Mouse (Mus musculus): ENCODE results near the gene Gm7168. TPM values are rescaled to one million over a fixed set of nuclear protein-coding genes. Genes with fewer than 3 reads are reported as not detected.
A peak's percentile ranks its signal among the peaks of the same experiment; 100 is the strongest.
"Not testable (repeated sequence)": the region's sequence is repeated elsewhere in the genome, so short reads cannot be mapped to it uniquely, and the experiment has no call there.

Gene Gm7168
- total RNA-seq (2015) (not detected in 2 replicates), total RNA-seq (2017) (not detected in 2 replicates)

DNA sequence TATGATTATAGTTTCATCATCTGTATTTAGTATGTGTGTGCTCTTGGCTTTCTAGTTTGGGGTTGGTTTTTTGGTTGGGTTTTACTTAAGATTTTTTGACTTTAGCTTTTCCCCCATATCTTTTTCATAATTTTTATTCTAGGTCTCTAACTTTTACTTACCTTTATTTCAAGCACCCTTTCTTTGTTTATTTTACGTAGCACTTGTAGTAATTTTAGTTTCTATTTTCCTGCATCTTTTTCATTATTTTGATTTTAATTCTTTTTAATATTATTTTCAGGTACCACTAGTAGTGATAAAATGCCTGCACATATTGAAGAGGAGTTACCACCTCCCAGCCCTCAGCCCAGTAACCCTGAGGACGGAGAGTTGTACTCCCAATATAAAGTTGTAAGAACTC lies at the start of gene Gm7168:
Gene Gm7168, plus strand, starts transcription at position 301 of the 400 bp plus-strand sequence.
- not testable (repeated sequence) for ATAC-seq (replicated peaks; ENCODE audit: poor library complexity)

DNA sequence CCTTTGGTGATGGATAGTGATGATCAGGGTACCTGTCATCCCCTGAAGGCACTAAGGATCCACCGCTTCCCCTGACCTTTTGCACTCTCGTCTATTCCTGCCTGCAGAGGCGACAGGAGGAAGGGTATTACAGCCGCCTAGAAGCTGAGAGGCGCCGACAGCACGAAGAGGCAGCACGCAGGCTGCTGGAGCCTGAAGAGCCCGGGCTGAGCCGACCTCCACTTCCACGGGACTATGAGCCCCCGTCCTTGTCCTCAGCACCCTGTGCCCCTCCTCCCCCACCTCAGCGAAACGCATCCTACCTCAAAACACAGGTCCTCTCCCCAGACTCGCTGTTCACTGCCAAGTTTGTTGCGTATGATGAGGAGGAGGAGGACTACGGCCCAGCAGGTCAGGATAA lies 49.3 kb upstream of the Gm7168 start:
- no peak for ATAC-seq (replicated peaks; ENCODE audit: poor library complexity)

GRCm38 (mm10) chr17:13899241-13899640 lies 48.9 kb upstream of the Gm7168 start:
- no peak for ATAC-seq (replicated peaks; ENCODE audit: poor library complexity)

GRCm38 (mm10) chr17:13903793-13904192 lies 44.4 kb upstream of the Gm7168 start:
- no peak for ATAC-seq (replicated peaks; ENCODE audit: poor library complexity)

DNA sequence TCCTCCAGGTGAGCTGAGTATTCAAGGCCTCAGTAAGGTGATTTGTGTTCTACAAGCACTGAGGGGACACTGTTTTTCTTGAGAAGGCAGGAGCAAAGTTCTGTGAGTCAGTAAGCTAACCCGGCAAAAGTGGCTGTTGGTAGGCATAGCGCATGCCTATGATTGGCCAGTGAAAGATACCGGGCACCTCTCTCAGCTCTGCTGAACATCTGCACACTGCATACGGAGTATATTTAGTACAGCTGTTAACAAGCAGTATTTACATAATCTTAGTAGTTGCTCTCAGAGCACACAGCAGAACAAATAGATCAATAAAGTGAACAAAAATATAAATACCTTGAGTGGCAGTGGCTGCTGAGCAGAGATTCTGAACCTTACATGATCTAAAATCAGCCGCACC lies 41.1 kb upstream of the Gm7168 start:
- no peak for ATAC-seq (replicated peaks; ENCODE audit: poor library complexity)

DNA sequence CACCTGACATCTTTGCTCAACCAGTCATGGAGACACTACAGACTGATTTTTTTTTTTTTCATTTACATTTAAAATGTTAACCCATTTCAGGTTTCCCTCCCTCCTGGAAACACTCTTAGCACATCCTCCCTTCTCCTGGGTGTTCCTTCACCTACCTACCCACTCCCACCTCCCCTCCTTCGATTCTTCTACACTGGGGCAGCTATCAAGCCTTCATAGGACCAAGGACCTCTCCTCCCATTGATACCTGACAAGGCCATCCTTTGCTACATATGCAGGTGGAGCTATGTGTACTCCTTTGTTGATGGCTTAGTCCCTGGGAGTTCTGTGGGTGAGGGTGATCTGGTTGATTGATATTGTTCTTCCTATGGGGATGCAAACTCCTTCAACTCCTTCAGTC lies 40.5 kb upstream of the Gm7168 start:
- ATAC-seq (replicated peaks; ENCODE audit: poor library complexity) = no peak

DNA sequence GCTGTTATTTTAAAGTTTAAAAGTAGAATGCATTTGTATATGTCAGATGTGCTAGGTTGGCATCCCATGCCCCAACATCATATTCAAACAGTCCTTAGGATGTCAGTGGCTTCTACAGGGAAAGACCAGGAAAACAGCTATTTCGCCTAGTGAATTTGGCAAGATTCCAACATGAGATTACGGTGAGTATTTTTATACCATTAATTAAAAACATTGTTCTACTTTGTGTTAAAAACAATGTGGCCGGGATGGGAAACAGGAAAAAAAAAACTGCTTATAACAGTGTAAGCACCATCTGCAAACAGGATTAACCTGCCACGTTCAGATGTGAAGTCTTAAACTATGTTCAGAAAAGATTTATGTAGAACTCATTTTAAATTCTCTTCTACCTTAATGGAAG lies 34.2 kb upstream of the Gm7168 start:
- ATAC-seq (replicated peaks; ENCODE audit: poor library complexity) = no peak

- ATAC-seq (replicated peaks; ENCODE audit: poor library complexity) = no peak
Measured at GRCm38 (mm10) chr17:13914531-13914930, 33.6 kb upstream of the Gm7168 start.

DNA sequence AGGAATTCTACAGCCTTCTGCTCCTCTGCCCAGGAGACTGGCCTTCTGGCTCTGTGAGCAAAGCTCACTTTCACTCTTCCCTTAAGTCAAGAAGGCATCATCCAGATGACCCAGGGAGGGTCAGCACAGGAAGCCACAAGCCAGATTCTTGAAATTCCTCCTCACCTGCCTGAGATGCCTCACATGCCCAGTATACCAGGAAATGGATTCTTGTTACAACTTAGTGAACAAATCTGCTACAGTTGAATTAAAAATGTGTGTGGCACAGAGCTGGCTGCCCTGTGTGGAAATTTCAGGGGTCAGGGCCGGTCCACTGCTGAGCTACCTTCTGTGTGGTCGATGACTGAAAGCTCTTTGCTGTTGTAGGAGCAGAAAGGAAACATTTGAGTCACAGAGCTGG lies 27.4 kb upstream of the Gm7168 start:
- ATAC-seq (replicated peaks; ENCODE audit: poor library complexity) = no peak

- ATAC-seq (replicated peaks; ENCODE audit: poor library complexity) = peak; percentile 39; the same call in 1 of the 2 replicates
Measured at GRCm38 (mm10) chr17:13923418-13923817, 24.8 kb upstream of the Gm7168 start.

- no peak for ATAC-seq (replicated peaks; ENCODE audit: poor library complexity)
Measured at GRCm38 (mm10) chr17:13924588-13924987, 23.6 kb upstream of the Gm7168 start.

DNA sequence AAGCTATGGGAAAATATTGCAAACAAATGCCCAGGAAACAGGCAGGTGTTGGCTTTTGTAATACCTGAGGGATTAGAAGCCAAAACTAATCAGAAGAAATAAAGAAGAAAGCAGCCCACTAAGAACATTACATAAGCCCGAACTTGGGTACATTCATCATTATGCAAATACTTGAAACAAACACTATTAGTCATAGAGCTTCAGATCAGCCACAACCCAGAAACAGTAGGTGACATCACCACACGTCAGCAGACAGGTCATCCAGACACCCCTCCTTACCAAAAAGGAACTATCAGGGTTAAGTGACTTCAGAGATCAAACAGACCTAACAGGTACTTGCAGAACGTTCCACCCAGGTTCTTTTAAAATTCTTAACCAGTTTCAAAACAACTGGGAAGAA lies 22.2 kb upstream of the Gm7168 start:
- no peak for ATAC-seq (replicated peaks; ENCODE audit: poor library complexity)

DNA sequence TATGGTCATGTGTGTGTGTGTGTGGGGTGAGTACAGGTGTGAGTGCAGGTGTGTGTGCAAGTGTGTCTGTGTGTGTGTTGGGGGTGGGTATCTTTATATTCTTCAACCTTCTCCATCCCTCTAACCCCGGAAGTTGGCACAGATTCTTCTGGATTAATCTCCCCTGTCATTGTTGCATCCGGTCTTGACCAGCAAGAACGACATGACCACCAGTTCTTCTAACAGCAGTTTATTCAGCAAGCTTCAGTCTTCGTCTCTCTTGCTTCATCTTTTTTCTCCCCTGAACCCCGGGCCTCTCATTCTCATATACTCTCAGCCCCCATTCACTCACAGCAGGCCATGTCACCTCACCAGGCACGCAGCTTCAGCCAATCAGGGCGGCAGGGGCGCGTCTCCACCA lies 17.8 kb upstream of the Gm7168 start:
- no peak for ATAC-seq (replicated peaks; ENCODE audit: poor library complexity)

DNA sequence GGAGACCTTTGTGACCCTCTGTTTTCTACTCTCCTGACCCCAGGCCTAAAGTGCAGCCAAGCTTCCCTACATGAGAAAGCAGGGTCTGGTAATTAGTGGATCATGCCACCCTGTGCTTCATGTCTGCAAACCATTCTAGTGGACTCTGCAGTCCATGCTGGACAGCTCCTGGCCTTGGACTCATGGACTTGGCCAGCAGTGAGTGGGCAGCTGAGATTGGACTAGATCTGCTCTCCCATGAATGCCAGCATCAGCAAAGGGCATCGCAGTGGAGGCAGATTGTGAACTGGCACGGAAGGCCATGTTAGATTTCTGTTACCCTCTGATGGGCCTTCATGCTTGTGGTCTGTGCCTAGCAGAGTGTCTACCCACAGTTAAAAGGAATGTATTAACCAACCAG lies 12.8 kb upstream of the Gm7168 start:
- ATAC-seq (replicated peaks; ENCODE audit: poor library complexity) = not testable (repeated sequence)

DNA sequence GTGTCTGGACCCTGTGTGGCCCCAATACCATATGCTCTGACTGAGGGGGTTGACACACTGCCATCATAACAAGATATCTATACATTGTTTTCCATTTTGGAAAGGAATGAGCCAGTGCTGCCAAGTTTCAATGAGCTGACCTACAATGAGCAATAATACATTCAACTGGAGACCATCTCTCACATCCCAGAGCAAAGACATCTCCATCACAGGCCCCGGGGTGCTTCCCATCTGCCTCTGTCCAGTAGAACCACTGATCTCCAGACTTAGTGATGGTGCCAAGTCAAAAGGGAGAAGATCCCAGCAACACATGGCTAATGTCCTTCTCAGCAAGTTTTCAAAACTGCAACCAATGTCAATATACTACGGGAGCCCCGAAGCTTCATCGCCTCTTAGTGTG lies 10.4 kb upstream of the Gm7168 start:
- ATAC-seq (replicated peaks; ENCODE audit: poor library complexity) = no peak

GRCm38 (mm10) chr17:13938652-13939051 lies 9.5 kb upstream of the Gm7168 start:
- ATAC-seq (replicated peaks; ENCODE audit: poor library complexity) = no peak

DNA sequence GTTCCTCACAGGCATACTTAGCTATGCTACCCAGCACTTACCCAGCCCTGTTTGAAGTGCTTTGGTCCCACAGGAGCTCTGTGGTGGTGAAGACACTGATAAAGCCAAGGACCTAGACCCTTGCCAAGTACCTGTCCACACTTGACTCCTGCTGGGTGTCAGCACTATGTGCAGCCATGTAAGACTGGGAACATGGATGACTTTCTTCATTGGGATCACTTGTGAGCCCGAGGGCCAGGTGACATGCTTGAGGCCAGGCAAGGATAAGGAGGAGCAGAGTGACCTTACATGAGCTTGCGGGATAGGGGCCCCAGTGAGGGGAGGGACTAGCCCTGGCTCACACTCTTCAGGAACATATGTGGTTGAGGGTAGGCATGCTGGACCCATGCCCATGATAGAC lies 8.9 kb upstream of the Gm7168 start:
- ATAC-seq (replicated peaks; ENCODE audit: poor library complexity) = not testable (repeated sequence)

DNA sequence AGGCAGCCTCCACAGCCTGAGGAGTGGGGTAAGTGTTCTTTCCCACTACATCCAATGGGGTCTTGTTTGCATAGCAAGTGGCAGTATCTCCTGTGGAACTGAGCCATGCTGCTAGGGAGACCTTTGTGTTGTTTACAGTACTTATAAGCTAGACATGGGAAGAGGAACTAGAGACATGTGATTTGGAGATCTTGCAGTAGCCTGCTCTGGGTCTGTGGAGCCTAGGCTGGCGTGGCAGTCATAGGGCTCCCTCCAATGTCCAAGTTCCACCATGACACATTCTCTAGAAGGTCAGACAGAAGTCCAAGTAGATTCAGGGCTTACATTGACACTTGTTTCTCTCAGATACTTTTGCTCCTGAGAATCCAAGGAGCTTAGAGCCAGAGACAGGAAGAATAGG lies 7.7 kb upstream of the Gm7168 start:
- no peak for ATAC-seq (replicated peaks; ENCODE audit: poor library complexity)

DNA sequence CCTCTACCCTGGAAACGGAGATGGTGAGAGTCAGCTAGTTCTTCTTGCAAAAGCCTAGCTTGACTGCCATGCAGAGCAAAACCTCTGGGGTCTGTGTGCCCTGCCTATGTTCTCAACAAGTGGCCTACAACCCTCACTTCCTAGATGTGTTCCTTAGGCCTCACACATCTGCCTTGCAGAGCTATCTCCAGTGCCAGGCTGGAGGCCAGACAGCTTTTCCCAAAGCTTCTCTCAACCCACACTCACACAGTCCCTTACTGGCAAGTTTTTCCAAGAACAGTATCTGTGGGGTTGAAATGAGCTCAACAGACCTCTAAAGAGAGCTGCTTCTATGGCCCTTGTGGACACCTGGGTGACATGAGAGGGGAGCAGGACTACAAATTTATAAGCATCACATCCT lies 3.4 kb downstream of the Gm7168 start:
- ATAC-seq (replicated peaks; ENCODE audit: poor library complexity) = not testable (repeated sequence)

GRCm38 (mm10) chr17:13958129-13958528 lies 10.0 kb downstream of the Gm7168 start:
- ATAC-seq (replicated peaks; ENCODE audit: poor library complexity) = not testable (repeated sequence)

- not testable (repeated sequence) for ATAC-seq (replicated peaks; ENCODE audit: poor library complexity)
Measured at GRCm38 (mm10) chr17:13962245-13962644, 14.1 kb downstream of the Gm7168 start.

GRCm38 (mm10) chr17:13965048-13965447 lies 16.9 kb downstream of the Gm7168 start:
- ATAC-seq (replicated peaks; ENCODE audit: poor library complexity) = not testable (repeated sequence)

DNA sequence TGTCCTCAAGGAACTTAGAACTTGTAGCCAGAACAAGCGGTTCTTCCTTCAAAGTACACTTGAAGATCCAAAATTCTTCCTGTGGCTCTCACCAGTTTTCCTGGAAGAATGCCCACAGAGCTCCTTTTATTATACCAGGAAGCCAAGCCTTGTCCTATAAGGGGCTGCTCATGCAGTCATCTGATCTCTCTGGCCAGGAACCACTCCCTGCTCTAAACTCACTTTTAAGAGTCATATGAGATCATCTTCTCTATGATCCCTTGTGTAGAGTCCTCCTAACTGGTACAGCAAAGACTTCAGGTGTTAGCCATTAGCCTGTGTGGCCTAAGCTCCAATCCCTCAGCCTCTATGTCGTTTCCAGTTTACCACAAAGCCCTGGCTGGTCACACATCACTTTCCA lies 21.7 kb downstream of the Gm7168 start:
- ATAC-seq (replicated peaks; ENCODE audit: poor library complexity) = not testable (repeated sequence)

DNA sequence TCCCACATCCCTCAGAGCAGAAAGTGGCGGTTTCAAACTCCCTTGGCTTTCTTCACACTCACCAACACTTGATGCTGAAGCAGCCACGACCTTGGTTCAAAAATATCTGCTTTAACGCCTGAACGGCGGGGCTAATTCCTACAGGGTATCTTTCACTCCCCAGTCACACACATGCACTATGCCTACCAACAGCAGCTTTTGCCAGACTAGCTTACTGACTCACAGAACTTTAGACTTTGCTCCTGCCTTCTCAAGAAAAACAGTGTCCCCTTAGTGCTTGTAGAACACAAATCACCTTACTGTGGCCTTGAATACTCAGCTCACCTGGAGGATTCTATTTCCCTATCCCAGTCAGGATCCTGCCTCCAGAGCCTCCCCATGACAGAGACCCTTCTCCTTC lies 22.6 kb downstream of the Gm7168 start:
- ATAC-seq (replicated peaks; ENCODE audit: poor library complexity) = not testable (repeated sequence)

All from megakaryocyte progenitor cell, adult 5-6 weeks (primary cell).